Mouse (Mus musculus) midbrain, embryonic 14.5 days (tissue): Measurements from ENCODE around the gene A630023A22Rik. TPM values are rescaled to one million over a fixed set of nuclear protein-coding genes. Genes with fewer than 3 reads are reported as not detected.
A peak's percentile ranks its signal among the peaks of the same experiment; 100 is the strongest.

ENCODE experiments used
- ATAC-seq: fragments of 200-750 bp; cut with Nextera tagmentation; 2 replicates; pipeline ENCODE4 v1.8.0; 2017; ENCODE audit warnings: moderate number of reproducible peaks, moderate library complexity; ENCODE audit not compliant: low FRiP score, low TSS enrichment
- DNase-seq: peaks from one replicate; pipeline ENCODE4 v3.0.0-alpha.2; 2015
- H3K27ac ChIP-seq: fragments of 300-500 bp; sonication (generic); replicated peaks from 2 replicates; pipeline ENCODE4 v1.5.1; 2014; ENCODE audit warnings: mild to moderate bottlenecking, low read depth, low read length, moderate library complexity
- H3K27me3 ChIP-seq: fragments of 300-500 bp; sonication (generic); 2 replicates; pipeline ENCODE4 v1.6.1; 2014; ENCODE audit warnings: low read length, control low read depth, mixed read lengths; ENCODE audit not compliant: control insufficient read depth, insufficient read depth
- H3K36me3 ChIP-seq: fragments of 300-500 bp; sonication (generic); 2 replicates; pipeline ENCODE4 v1.6.1; 2014; ENCODE audit warnings: low read length, control low read depth; ENCODE audit not compliant: control insufficient read depth, insufficient read depth
- H3K4me1 ChIP-seq: fragments of 300-500 bp; sonication (generic); 2 replicates; pipeline ENCODE4 v1.6.1; 2014; ENCODE audit warnings: mild to moderate bottlenecking, antibody characterized with exemption, low read length, control low read depth; ENCODE audit not compliant: control insufficient read depth, insufficient read depth
- H3K4me2 ChIP-seq: fragments of 300-500 bp; sonication (generic); 2 replicates; pipeline ENCODE4 v1.6.1; 2014; ENCODE audit warnings: mild to moderate bottlenecking, low read length, moderate library complexity
- H3K4me3 ChIP-seq: fragments of 300-500 bp; sonication (generic); replicated peaks from 2 replicates; pipeline ENCODE4 v1.5.1; 2014; ENCODE audit warnings: low read depth, low read length
- H3K9ac ChIP-seq: fragments of 300-500 bp; sonication (generic); replicated peaks from 2 replicates; pipeline ENCODE4 v1.6.1; 2014; ENCODE audit warnings: mild to moderate bottlenecking, low read length, moderate library complexity
- H3K9me3 ChIP-seq: fragments of 300-500 bp; sonication (generic); 2 replicates; pipeline ENCODE4 v1.6.1; 2016; ENCODE audit warnings: low read length, control low read depth, mixed read lengths; ENCODE audit not compliant: control insufficient read depth
- WGBS: fragments of 180-500 bp; shearing (Covaris S2); extraction: QIAGEN DNeasy Blood & Tissue Kit; methylation state at CpG from one replicate; pipeline ENCODE4 v1.1.7; 2014; 5-methylcytosine and 5-hydroxymethylcytosine counted together
- polyA plus RNA-seq: library from polyadenylated mRNA; unstranded; fragments of >200 nt; fragmentation: Nextera tagmentation; extraction: Ambion mirVana; gene quantifications from 2 replicates; pipeline ENCODE4 v1.2.1, GENCODE M21; 2014

Gene A630023A22Rik
- polyA plus RNA-seq, 1 experiment from 2014 or later = not detected

DNA sequence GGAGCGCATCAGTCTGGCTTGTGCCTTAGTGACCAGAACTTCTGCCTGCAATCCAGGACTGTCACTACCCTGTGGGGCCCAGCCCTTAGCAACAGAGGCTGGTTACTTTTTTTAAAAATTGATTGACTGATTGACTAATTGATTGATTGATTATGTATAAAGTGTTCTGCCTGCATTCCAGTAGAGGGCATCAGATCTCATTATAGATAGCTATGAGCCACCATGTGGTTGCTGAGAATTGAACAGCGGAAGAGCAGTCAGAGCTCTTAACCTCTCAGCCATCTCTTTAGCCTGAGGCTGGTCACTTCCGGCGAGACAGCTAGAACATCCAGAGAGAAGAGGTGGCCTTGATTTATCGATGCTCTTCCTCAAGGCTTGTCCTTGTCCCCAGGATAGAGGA, 25.3 kb downstream of the A630023A22Rik start:
- no peaks in the 10 kb centered on the region for H3K9me3 ChIP-seq
- H3K4me3 ChIP-seq = no peak overlapping the region
- no peak overlapping the region for H3K9ac ChIP-seq
- H3K4me1 ChIP-seq = no peaks in the 10 kb centered on the region
- 76% methylated on average over 5 of the region's 5 CpGs for WGBS
- H3K27me3 ChIP-seq = no peaks in the 10 kb centered on the region
- H3K36me3 ChIP-seq = no peaks in the 10 kb centered on the region
- no peak overlapping the region for H3K27ac ChIP-seq
- DNase-seq (peak; percentile 11), ATAC-seq (no peak)
- H3K4me2 ChIP-seq = no peak overlapping the region

DNA sequence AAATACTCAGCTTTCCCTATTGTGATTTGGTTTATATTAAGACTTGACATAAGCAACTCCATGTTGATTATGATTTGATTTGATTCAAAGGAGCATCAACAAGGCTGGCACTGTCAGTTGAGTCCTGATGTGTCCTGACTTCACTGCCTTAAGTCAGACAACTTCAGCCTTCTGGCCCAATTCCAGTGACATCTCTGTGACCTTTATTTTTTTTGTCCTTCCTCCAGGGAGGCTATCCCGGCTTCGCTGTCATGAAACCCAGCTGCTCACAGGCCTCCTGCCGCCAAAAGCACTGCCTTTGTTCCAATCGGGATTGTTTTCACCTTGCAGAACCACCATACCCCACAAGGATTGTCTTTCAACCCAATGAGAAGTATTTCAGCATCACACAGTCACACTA, 27.2 kb downstream of the A630023A22Rik start:
- DNase-seq (no peak), ATAC-seq (no peak)
- 49% methylated on average over 4 of the region's 4 CpGs for WGBS

DNA sequence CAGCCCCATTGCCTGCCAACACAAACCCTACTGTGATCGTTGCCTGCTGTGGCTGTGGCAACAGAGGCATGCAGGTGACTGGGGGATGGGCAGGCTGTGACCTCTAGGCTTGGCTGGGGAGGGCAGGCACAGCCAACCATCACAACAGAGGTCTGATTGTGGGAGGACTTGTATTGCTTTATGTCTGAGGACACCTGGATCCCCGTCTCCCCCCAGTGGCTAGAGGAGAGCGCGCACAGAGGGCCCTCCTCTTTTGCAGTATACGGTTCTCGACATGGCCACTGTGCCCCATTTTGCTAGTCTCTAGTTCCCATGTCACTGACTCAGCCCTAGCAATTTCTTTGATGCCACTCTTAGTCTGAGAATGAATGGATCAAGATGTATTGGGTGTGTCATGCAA, 30.9 kb downstream of the A630023A22Rik start:
- no peak overlapping the region for H3K27ac ChIP-seq
- no peak overlapping the region for H3K4me3 ChIP-seq
- no peak overlapping the region for H3K4me2 ChIP-seq
- no peaks in the 10 kb centered on the region for H3K4me1 ChIP-seq
- DNase-seq (no peak), ATAC-seq (no peak)
- H3K9me3 ChIP-seq = no peaks in the 10 kb centered on the region
- no peaks in the 10 kb centered on the region for H3K36me3 ChIP-seq
- no peaks in the 10 kb centered on the region for H3K27me3 ChIP-seq
- whole genome bisulfite sequencing = 66% methylated on average over 6 of the region's 6 CpGs
- no peak overlapping the region for H3K9ac ChIP-seq

More for the DNA sequence above, 27.2 kb downstream of the A630023A22Rik start:
- Histone ChIP-seq H3K4me1 (no peaks in the 10 kb centered on the region), H3K9ac (no peak overlapping the region), H3K27me3 (no peaks in the 10 kb centered on the region), H3K36me3 (no peaks in the 10 kb centered on the region), H3K4me2 (no peak overlapping the region), H3K27ac (no peak overlapping the region), H3K4me3 (no peak overlapping the region), H3K9me3 (no peaks in the 10 kb centered on the region)

DNA sequence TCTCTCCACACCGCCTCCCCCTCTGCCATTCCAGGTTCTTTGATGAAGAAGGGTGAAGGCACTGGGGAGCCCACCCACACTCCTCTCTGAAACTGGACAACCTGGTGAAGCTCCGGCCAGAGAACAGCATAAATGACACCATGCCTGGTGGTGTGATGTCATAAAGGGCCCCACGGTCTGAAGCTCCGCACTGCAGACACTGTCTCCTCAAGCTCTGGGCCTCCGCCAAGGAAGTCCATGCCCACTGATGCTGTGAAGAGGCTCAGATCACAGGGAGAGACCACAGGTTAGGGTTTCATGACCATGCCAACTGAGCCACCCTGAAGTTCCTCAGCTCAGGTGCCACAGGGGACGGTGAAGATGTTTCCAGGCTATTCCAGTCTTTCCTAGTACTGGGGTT, 50.0 kb downstream of the A630023A22Rik start, which contains the start of gene Antxrl:
Gene Antxrl, plus strand, starts transcription at position 192 of the 400 bp plus-strand sequence.
- Histone ChIP-seq H3K4me3 (no peak within 1 kb of the TSS), H3K27ac (no peak within 1 kb of the TSS), H3K36me3 (no peaks in the 10 kb centered on the region), H3K9ac (no peak within 1 kb of the TSS), H3K9me3 (no peaks in the 10 kb centered on the region), H3K4me1 (no peaks in the 10 kb centered on the region), H3K4me2 (no peak within 1 kb of the TSS), H3K27me3 (no peaks in the 10 kb centered on the region)
- DNase-seq = no peak
- no peak for ATAC-seq
- 96% methylated on average over 6 of the region's 6 CpGs for WGBS

DNA sequence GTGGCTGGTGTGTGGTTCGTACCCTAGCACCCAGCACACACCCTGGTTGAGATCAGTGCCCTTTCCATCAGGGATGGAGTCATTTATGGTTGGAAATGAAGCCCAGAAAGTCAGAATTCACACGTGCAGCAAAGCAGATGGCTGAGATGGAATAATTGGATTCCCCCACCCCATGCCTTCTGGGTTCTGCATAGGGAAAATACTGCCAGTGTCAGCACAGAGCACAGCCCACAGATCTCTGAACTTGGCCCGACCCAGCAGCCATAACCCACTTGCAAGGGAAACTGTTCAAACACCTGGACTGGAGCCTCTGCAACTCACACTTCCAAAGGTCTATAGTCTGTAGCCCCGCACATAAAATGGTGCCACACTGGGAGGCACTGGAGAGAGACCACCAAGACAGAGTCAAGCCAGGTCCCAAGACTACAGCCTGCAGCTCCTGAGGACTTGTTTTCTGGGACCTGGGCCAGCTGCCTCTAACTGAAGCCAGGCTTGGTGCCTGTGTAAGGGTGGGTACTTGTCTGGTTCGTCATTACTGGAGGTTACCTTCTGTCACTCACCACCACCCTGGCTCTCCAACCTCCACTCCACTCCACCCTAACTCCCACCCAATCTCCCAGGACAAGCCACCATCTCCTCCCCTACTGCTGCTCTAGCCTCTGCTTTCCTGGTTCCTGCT, 52.3 kb downstream of the A630023A22Rik start:
- H3K4me2 ChIP-seq = no peak overlapping the region
- H3K36me3 ChIP-seq = no peaks in the 10 kb centered on the region
- ATAC-seq (no peak), DNase-seq (no peak)
- H3K27ac ChIP-seq = no peak overlapping the region
- no peaks in the 10 kb centered on the region for H3K27me3 ChIP-seq
- H3K9me3 ChIP-seq = no peaks in the 10 kb centered on the region
- H3K4me3 ChIP-seq = no peak overlapping the region
- no peaks in the 10 kb centered on the region for H3K4me1 ChIP-seq
- H3K9ac ChIP-seq = no peak overlapping the region
- 78% methylated on average over 5 of the region's 5 CpGs for WGBS

DNA sequence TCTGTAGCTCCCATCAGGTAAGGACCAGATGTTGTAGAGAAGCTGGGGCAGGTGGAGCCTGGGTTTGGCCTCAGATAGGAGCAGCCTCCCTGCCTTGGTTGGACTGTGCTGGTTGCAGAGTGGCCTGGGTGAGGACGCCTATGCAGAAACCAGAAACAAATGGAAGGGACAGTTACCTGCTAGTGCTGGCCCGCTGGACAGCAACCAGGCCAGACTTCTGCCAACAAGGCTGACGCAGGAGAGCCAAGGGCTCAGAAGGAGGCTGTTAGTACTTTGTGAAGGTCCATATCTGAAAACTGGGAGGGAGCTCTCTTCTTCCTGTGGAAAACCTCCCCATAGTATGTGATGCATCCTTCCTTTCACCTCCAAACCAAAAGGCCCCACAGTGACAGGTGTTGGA, 59.2 kb downstream of the A630023A22Rik start:
- Histone ChIP-seq H3K4me1 (no peaks in the 10 kb centered on the region), H3K36me3 (no peaks in the 10 kb centered on the region), H3K4me2 (no peak overlapping the region), H3K27ac (no peak overlapping the region), H3K9me3 (no peaks in the 10 kb centered on the region), H3K4me3 (no peak overlapping the region), H3K9ac (no peak overlapping the region), H3K27me3 (no peaks in the 10 kb centered on the region)
- ATAC-seq (no peak), DNase-seq (no peak)
- WGBS = 87% methylated on average over 3 of the region's 3 CpGs

DNA sequence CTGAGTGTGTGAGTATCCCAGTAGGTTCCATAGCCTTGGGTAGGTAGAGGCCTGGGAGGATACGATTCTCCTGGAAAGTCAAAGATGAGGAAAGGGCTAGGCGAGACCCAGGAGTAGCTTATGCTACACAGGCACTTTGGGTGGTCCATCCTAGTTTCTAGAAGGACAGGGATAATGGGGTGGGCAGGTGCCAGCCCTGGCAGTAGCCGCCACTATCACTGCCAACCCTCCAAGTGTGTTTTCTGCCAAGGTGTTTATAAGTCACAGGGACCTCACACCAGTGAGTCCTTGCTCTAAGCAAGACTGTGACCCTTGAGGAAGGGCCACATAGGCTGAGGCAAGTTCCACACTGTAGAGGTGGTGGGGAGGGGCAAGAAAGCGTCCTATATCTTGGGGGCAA, 61.3 kb downstream of the A630023A22Rik start:
- ATAC-seq = no peak
- H3K9ac ChIP-seq = no peak overlapping the region
- no peak overlapping the region for H3K4me3 ChIP-seq
- H3K4me1 ChIP-seq = no peaks in the 10 kb centered on the region
- H3K36me3 ChIP-seq = no peaks in the 10 kb centered on the region
- WGBS = 79% methylated on average over 4 of the region's 4 CpGs
- H3K9me3 ChIP-seq = no peaks in the 10 kb centered on the region
- H3K27me3 ChIP-seq = no peaks in the 10 kb centered on the region
- no peak overlapping the region for H3K4me2 ChIP-seq
- no peak for DNase-seq
- no peak overlapping the region for H3K27ac ChIP-seq

DNA sequence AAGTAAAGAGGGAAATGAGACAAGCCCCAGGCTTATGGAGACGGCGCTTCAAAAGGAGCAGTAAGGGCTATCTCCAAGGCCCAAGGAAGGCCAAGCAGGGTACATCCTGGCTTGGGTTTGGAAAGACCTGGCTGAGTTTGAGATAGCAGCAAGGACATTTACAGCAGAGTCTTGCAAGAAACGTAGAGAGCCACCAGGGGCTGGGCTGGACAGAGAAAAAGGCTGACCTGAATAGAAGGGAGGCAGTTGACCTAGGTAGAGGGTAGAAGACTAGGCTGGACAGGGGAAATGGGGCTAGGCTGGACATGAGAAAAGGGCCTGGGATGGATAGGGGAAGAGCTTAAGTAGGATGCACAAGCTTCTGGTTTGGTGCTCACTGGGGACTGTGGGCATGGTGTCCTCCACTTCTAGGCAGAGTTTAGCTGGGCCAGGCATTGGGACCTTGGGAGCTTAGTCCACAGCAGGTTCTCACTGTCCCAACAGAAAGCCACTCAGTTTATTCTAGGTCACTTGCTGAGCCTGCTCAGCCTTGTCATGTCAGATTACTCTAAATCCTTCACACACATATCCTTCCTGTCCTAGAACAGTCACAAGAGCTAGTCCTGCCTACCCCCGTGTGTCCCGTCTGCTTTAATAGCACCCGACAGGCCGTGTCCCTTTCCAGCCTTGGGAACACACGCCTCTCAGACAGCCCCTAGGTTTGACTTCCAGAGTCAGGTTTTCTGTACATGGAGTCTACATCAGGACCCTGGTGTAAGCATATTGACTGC, 68.5 kb downstream of the A630023A22Rik start:
- no peaks in the 10 kb centered on the region for H3K36me3 ChIP-seq
- no peak overlapping the region for H3K27ac ChIP-seq
- H3K4me3 ChIP-seq = no peak overlapping the region
- ATAC-seq (no peak), DNase-seq (no peak)
- no peaks in the 10 kb centered on the region for H3K4me1 ChIP-seq
- H3K27me3 ChIP-seq = no peaks in the 10 kb centered on the region
- no peak overlapping the region for H3K4me2 ChIP-seq
- H3K9me3 ChIP-seq = no peaks in the 10 kb centered on the region
- 79% methylated on average over 8 of the region's 8 CpGs for WGBS
- no peak overlapping the region for H3K9ac ChIP-seq

DNA sequence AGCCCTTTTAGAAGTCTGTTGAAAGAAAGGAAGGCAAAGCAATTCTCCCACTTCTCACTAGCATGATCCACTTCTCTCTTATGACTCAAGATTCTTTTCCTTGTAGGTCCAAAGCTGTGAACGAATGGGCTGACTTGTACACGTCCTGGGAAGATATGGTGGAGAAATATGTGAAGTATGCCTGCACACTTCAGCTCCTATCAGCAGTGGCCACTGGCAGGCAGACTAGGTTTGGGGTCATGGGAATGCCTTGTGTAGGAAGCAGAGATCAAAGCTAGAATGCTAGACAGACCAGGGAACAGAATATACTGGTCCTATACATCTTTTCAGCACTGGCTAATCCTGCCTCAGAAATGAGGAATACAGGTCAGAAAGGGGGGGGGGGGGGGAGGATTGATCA, 75.8 kb downstream of the A630023A22Rik start:
- Histone ChIP-seq H3K9me3 (peaks cover 6% of the 10 kb centered on the region; the same call in 1 of the 2 replicates), H3K9ac (no peak overlapping the region), H3K36me3 (no peaks in the 10 kb centered on the region), H3K27ac (no peak overlapping the region), H3K4me3 (no peak overlapping the region), H3K27me3 (no peaks in the 10 kb centered on the region), H3K4me1 (no peaks in the 10 kb centered on the region), H3K4me2 (no peak overlapping the region)
- ATAC-seq = no peak
- no peak for DNase-seq
- 76% methylated on average over 2 of the region's 2 CpGs for WGBS
